Mouse (Mus musculus) CD4-positive helper T cell, adult 2 months (primary cell): ENCODE data around the gene Slc7a4.
"Not testable (repeated sequence)": the region's sequence is repeated elsewhere in the genome, so short reads cannot be mapped to it uniquely, and the experiment has no call there.

Source experiments
- DNase-seq: peaks from one replicate; pipeline ENCODE4 v3.0.0-alpha.2; 2012; ENCODE audit warnings: low read depth, missing footprints, low spot score

Gene Slc7a4

DNA sequence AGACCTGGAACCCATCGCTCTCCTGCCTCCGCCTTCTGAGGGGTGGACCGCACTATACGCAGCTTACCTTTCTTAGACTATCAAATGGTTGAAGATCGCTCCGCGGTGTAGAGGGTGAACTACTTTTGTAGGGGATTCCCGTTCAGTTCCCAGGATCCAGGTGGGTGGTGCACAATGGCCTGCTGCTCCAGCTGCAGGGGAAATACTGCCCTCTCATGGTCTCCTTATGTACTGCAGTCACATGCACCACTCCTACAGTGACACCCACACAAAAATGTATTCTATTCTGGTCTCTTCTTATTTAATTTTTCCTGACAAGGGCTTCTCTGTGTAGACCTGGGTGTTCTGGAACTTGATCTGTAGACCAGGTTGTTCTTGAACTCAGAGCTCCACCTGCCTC, at the start of gene Slc7a4:
Gene Slc7a4, minus strand, starts transcription at position 151 of the 400 bp plus-strand sequence.
- peak; percentile 12 for DNase-seq

DNA sequence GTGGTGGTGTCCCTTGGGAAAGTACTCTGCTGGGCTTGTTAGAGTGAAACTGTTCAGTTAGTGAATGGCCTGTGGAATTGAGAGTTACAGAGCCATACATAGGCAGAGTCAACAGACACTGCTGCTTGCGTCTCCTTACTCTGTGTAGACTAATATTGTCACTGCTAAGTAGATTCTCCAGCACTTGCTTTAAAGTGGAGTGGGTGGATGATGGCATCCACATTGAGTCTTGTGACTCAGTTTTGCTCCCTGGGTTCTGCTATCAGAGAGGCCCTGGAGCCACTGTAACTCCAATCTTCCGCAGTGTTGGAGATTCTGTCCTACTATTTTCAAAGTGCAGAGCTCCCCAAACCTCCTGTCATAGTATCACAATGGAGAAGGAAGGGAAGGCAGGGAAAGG, 49.6 kb upstream of the Slc7a4 start:
- DNase-seq, result no peak

DNA sequence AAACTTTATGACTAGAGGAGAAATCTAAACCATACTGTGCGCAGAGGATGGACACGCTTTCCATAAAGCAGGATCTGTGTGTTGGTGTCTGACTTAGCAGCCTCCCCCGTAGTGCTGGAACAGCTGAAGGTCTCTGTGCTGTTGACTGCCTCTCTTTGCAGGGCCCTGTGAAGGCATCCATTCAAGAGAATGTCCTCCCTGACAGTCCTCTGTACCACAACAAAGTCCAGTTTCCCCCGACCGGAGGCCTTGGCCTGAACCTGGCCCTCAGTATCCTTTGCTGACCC, 43.2 kb upstream of the Slc7a4 start:
- DNase-seq, result no peak

DNA sequence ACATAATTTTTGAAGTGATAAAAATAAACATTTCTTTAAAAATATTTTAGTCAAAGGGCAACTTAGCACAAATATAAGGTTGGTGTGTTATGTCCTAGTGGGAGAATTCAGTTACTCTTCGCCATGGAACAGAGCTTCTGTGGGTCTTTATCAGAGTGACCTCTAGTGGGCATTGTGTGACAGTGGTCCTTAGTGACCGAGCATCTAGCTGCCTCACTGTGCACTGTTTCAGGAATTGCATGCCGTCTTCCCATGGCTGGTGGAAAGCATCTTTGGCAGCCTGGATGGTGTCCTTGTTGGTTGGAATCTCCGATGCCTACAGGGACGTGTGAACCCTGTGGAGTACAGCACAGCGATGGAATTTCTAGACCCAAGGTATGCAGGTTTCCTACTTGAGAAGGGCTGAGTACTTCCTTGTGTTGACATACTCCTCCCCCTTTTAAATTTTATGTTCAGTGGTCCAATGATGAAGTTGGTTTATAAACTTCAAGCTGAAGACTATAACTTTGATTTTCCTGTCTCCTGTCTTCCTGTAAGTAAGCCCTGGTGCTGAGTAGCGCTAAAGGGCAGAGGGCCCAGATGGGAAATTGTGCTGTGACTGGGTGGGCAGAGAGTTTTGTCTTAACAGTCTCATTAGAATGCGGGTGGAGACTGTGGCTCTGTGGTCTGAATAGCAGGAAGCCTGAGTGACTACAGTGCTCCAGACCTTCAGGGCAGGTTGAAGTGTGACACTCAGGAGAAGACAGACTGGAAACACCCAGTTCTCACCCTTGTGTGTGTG, 42.7 kb upstream of the Slc7a4 start:
- no peak for DNase-seq

DNA sequence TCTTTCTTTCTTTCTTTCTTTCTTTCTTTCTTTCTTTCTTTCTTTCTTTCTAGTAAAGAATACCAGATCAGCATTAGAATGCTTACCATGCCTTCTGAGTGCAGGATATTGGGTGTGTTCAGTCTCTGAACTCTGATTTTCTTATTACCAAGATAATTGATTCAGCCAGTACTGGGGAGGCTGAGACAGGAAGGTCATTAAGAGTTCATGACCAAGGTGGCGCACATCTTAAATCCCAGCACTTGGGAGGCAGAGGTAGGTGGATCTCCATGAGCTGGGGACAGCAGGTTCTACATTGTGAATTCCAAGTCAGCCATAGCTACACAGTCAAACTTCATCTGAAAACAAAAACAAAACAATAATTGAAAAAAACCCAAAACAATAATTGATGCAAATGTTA, 38.9 kb upstream of the Slc7a4 start:
- no peak for DNase-seq

DNA sequence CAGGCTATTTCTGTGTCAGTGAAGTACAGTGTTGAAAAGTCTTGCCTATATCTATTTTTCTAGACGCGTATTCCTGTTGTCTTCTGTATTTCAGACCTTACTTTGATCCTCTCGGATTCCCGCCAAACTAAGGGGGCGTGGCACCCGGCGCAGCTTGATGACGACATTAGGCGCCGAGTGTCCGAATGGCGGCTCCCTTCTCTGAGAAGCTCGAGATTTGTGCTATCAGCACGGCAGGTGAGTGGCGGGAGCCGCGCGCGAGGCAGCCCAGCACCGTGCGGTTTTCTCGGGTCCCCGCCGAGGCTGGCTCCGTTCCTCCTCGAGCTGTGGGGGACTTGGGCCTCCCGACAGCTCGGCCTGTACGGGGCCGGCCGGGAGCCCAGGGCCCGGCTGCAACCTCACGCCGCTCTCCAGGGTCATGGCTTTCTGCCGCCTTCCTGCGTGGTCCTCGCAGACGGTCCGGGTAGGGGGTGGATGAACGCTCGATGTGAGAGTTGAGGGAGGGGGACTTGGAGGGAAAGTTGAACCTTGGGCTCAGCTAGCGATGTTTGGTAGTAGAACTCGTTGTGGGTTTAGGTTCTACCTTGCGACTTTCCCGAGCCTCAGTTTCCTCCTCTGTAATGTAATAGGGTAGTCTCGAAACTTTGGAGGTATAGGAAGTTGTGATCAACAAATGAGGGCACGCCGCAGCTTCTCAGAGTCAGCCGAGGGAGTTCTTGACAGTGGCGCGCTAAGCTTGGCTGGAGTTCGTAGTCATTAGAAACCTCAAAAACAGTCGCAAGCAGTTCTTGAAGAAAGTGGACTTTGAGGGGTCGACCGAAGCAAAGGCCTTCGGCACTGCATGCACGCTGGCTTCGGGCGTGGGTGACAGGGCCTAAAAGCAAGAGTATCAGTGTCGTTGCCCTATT, 36.4 kb upstream of the Slc7a4 start, which contains the start of gene Smpd4:
Gene Smpd4, plus strand, starts transcription at position 157 of the 908 bp plus-strand sequence.
- peak; percentile 88 for DNase-seq

DNA sequence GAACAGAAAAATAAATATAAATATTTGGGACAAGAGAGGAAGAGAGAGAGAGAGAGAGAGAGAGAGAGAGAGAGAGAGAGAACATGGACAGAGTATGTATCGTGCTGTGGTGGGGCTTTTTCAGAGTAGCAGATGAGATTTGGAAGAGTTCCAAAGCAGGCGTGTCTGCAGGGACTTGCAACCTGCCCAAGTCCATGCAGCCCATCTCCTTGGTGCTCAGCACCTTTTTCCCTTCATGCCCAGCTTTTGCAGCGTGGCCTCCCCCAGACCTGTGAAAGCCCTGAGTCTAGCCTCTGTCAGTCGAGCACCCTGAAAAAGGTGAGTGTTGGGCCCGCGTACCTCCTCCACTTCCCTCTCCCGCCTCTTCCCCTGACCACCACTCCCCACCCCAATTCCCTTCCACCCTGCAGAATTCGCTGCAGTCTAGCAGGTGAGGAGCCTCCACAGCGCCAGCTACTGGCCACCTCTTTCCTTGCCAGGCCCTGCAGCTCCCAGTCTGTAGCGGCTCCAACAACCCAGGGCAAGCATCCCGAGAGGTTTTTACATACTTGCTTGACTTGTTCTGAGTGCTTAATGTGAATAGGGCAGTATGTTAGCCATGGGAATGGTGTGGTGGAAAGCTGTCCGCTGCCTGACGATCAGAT, 35.0 kb upstream of the Slc7a4 start:
- DNase-seq, result peak; percentile 53

DNA sequence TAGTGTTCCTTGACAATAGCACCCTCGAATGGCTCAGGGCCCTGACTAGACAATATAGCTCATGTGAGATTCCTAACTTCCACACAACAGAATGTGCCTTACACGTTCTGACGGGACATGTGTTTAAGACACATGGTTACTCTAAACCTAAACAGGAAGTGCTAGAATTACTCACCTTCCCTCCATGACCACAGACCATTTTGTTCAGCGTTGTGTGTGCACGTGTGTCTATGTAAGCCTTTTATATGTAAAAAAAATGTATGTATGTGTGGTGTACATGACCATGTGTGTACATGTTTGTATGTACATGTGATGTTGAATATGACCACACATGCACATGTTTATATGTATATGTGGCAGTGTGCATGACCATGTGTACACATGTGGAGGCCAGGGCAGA, 33.2 kb upstream of the Slc7a4 start:
- DNase-seq, result no peak

DNA sequence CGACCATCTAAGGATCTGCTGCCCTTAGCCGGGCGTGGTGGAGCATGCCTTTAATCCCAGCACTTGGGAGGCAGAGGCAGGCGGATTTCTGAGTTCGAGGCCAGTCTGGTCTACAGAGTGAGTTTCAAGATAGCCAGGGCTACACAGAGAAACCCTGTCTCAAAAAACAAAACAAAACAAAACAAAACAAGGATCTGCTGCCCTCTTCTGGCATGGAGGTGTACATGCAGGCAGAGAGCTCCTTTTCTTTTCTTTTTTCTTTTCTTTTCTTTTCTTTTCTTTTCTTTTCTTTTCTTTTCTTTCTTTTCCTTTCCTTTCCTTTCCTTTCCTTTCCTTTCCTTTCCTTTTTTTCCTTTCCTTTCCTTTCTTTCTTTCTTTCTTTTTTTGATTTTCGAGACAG, 31.7 kb upstream of the Slc7a4 start:
- DNase-seq, result not testable (repeated sequence)

DNA sequence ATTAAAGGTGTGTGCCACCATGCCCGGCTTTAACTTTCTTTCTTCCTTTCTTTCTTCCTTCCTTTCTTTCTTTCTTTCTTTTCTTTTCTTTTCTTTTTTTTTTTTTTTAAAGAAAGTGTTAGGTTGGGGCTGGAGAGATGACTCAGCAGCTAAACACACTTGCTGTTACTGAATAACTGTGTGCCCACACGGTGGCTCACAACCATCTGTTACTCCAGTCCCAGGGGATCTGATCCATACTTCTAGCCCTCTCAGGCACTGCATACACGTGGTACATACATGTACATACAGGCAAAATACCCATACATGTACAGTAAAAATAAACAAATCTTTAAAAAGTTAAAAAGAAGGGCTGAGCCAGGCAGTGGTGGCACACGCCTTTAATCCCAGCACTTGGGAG, 28.4 kb upstream of the Slc7a4 start:
- DNase-seq, result no peak

DNA sequence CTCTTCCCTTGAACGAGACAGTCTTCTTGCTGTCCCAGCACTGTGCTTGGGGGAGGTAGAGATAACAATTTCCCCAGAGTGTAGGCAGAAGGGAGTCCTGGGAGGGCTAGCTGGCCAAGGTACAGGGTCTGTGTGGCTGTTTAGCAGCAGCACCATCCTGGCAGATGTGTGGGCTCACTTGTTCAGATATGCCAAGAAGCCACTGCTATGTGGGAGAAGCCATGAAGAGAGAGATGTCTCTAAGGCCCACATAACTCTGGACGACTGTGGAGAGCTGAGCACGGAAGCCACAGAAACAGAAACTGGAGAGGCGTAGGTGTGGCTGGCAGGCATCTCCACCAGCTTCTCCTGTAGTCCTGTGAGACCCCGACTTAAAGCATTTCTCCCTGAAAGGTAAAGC, 22.7 kb upstream of the Slc7a4 start:
- no peak for DNase-seq

DNA sequence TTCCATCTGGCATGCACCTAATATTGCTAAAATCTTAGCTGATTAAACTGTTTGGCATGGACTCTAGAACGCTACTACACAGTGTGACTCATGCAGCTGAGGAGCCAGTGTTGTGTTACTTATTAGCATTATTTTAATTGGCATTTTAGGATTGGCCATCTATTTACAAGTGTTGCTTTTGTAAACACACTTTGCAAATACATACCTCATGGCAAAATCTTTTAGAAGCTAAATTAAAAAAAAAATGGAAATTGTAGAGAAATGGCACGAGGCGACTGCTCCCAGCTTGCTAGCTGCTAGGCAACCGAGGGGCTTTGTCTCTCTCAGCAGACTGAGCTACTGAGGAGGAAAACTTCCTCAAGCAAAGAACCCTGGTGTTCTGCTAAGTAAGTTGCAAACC, 21.9 kb upstream of the Slc7a4 start:
- DNase-seq, result no peak

DNA sequence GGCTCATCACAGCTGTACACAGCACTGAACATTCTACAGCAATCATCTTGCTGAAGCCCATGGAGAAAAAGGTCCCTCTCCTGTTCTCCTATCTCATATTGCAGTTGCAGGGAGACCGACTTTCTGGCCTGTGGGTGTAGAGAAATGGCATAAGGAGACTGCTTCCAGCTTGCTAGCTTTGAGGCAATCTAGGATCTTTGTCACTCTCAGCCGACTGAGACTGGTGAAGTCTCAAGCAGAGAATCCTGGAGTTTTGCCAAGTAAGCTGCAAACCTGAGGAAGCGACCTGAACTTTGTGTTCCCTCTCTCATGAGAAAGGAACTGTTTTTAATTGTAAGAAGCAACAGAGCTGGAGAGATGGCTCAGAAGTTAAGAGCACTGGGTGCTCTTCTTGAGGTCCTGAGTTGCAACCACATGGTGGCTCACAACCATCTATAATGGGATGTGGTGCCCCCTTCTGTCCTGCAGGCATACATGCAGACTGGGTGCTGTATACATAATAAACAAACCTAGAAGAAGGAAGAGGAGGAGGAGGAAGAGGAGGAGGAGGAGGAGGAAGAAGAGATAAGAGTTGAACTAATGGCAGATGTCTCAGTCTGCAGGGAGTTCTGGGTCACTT, 18.0 kb upstream of the Slc7a4 start:
- no peak for DNase-seq

DNA sequence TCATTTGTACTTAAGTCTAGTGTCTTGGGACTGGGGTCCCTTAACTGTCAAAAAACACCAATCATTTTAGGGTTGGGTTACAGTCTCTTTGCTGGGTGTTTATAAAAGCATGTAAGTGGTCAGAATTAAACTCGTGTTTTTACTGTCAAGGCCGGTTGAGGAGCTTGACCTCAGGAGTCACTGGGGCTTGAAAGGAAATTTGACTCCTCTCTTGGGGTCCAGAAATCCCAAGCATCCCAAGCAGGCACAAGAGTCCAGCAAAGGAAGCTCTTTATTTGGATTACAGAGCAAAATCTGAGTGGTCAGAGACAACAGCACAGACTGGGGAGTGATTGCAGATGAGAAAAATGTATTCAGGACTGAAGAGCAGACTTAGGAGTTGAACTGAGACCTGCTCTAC, 7.7 kb upstream of the Slc7a4 start:
- DNase-seq, result no peak

DNA sequence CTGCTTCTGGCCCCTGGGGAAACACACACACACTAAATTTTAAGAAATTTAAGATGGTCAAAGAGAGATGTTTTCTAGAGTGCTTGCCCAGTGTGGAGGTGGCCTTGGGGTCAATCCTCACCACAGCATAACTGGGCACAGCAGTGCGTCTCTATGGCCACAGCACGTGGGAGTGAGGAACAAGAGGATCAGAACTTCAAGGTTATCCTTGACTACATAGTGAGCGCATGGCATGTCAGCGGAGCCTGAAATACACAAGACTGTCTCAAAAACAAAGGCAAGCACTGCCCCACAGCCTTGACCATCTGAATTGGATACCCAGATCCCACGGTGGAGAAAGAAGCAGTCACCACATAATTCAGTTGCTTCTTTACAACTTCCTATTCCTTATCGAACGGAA, 1.5 kb upstream of the Slc7a4 start:
- DNase-seq, result no peak

DNA sequence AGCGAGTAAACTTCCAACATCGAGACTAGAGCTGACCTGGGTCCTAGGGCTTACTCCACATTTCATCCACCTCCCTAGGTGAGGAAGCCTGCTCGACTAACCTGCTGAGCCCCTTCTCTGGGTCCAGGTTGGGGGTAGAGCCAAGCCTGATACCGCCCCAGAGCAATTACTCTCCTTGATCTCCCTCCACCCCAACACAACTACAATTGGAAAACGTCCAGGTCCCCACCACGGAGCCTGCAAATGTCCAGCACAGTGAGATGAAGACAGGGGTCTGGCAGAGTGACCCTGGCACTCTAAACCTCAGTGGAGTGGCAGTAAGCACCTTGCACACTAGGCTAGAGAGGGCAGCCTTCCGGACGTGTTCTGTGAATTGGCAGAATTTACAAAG, 6.2 kb downstream of the Slc7a4 start:
- DNase-seq, result no peak

DNA sequence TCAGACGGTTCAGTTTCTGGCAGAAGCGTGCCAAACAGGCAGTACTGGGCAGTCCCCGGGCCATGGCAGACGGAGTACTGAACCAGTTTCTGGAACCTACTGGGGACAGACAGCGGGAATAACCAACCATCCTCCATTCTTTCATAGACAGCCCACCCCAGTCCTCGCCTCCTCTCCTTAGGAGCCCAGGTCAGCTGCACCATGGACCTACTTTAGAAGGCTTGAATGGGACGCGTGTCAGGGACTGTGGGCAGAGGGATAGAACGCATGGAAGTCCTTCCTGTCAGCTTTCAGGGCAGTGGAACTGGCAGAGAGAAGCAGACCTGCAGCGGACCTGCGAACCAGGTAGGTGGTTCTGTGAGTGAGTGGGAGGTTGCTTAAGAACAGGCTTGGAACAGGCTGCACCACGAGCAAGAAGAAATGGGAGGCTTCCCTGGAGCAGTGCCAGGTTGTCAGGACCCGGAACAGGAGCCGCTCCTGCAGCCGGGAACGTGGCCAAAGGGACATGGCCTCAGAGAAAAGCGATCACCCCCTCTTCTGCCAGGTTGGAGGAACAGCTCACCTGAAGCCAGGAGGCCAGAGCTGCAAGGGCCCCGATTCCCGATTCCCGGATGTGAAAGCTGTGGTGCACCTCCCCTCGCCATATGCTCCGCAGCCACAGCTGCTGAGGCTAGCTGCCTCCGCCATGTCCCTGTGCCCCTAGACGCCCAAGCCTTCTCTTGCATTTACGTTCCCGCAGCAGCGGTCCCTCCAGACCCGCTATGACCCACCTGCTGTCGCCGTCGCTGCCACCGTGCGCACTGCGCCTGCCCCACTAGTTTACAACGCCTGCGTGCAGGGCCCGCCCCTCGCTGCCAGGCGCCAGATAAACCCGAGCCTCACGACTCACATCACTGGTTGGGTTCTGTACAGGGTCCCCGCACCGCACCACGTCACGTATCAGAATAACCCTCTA, 6.9 kb downstream of the Slc7a4 start:
- DNase-seq, result no peak

DNA sequence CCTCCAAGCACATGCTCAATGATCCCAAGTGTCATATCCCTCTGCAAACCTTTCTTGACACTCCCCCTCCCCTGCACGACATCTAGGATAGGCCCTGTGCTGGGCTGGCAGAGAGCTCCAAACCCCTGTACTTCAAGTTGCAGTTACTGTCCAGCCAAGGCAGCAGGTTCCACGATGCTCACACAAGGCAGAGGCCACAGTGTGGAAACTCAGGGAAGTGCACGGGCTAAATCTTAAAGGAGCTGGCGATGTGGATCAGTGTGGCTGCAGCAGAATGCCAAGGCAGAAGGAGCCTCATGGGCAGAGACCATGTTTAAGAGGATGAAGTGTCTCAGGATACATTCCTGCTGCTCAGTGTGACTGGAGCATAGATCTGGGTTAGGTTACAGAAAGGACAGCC, 16.8 kb downstream of the Slc7a4 start:
- no peak for DNase-seq

DNA sequence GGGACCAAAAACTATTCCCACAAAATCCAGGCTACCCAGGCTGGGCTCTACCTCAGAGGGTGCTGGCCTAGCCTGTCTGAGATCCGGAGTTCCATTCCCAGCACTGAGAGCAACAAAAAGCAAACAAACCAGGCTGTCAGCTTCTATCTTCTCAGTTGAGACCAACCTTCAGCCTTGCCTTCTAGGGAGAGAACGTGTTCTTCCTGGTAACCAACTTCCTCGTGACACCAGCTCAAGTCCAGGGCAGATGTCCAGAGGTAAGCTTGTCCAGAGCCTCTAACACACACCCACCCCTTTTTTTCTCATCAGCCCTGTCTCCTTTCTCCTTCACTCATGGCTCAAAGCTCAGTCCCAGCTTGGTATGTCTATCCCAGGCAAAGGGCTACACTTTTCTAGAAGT, 18.2 kb downstream of the Slc7a4 start:
- DNase-seq, result no peak

DNA sequence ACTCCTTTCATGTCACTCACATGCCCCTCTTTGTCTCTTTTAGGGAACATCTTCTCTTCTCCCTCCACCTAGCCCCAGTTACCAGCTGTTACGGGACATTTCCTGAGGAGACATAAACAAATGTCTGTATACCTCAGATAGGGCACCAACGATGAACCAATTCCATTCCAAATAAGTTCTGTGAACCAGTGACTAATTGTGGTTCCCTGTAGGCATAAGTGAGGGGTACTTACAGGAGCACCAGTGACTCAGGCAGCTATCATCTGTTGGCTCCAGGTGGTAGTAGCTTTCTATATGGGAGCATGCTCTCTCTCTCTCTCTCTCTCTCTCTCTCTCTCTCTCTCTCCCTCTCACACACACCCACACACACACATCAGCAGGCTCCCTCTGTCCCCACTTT, 18.8 kb downstream of the Slc7a4 start:
- no peak for DNase-seq

DNA sequence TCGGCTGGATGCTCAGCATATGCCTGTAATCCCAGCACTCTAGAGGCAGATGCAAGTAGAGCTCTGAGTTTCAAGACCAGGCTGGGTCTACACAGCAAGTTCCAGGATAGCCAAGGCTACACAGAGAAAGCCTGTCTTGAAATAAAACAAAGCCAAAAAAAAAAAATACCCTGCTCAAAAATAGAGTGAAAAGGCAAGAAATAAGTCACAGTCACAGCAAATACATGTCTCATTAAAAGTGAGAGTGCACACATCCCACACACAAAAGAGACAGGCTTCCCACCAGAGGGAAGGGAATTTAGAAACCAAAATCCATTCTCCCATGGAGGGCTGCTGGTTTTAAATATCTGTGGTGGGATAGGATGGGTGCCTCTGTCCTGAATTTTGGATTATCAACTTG, 19.4 kb downstream of the Slc7a4 start:
- no peak for DNase-seq
